Mouse (Mus musculus) intestine, embryonic 15.5 days (tissue): ENCODE data around the gene Lmntd1. TPM values are rescaled to one million over a fixed set of nuclear protein-coding genes. Genes with fewer than 3 reads are reported as not detected.

ENCODE experiments used
- ATAC-seq: fragments of 200-750 bp; cut with Nextera tagmentation; 2 replicates; pipeline ENCODE4 v1.8.0; 2017; ENCODE audit warnings: moderate TSS enrichment, moderate library complexity
- H3K27ac ChIP-seq: fragments of 300-500 bp; sonication (generic); 2 replicates; pipeline ENCODE4 v1.5.1; 2015; ENCODE audit warnings: mild to moderate bottlenecking, inconsistent platforms
- H3K27me3 ChIP-seq: fragments of 300-500 bp; sonication (generic); replicated peaks from 2 replicates; pipeline ENCODE4 v1.6.1; 2015; ENCODE audit warnings: inconsistent platforms
- H3K36me3 ChIP-seq: fragments of 300-500 bp; sonication (generic); 2 replicates; pipeline ENCODE4 v1.6.1; 2015; ENCODE audit warnings: inconsistent platforms
- H3K4me1 ChIP-seq: fragments of 300-500 bp; sonication (generic); replicated peaks from 2 replicates; pipeline ENCODE4 v1.6.1; 2015; ENCODE audit warnings: inconsistent platforms
- H3K4me2 ChIP-seq: fragments of 300-500 bp; sonication (generic); replicated peaks from 2 replicates; pipeline ENCODE4 v1.6.1; 2015; ENCODE audit warnings: mild to moderate bottlenecking, inconsistent platforms
- H3K4me3 ChIP-seq: fragments of 300-500 bp; sonication (generic); replicated peaks from 2 replicates; pipeline ENCODE4 v1.5.1; 2015; ENCODE audit warnings: inconsistent platforms
- H3K9ac ChIP-seq: fragments of 300-500 bp; sonication (generic); 2 replicates; pipeline ENCODE4 v1.6.1; 2015; ENCODE audit warnings: inconsistent platforms
- H3K9me3 ChIP-seq: fragments of 300-500 bp; sonication (generic); 2 replicates; pipeline ENCODE4 v1.6.1; 2016; ENCODE audit warnings: inconsistent platforms
- WGBS: fragments of 180-500 bp; shearing (Covaris S2); methylation state at CpG from one replicate; pipeline ENCODE4 v1.1.7; 2015; 5-methylcytosine and 5-hydroxymethylcytosine counted together
- polyA plus RNA-seq: library from polyadenylated mRNA; unstranded; fragments of >200 nt; fragmentation: Nextera tagmentation; extraction: Ambion mirVana; gene quantifications from 2 replicates; pipeline ENCODE4 v1.2.1, GENCODE M21; 2015

The Lmntd1 gene
- polyA plus RNA-seq, 1 experiment from 2014 or later, result 0.80 TPM

- no peak overlapping the region for H3K27ac ChIP-seq
- no peak overlapping the region for H3K4me2 ChIP-seq
- no peak overlapping the region for H3K4me3 ChIP-seq
- H3K4me1 ChIP-seq, result peaks cover 5% of the 10 kb centered on the region; the same call in 1 of the 2 replicates
- no peak for ATAC-seq
- H3K36me3 ChIP-seq, result no peaks in the 10 kb centered on the region
- WGBS, result 70% methylated on average over 8 of the region's 8 CpGs
- no peaks in the 10 kb centered on the region for H3K27me3 ChIP-seq
- H3K9ac ChIP-seq, result no peak overlapping the region
- H3K9me3 ChIP-seq, result no peaks in the 10 kb centered on the region
These were observed 180.2 kb downstream of the Lmntd1 start for GRCm38 (mm10) chr6:145433897-145434296.

- Histone ChIP-seq H3K4me3 (no peak overlapping the region), H3K27me3 (no peaks in the 10 kb centered on the region), H3K27ac (no peak overlapping the region), H3K36me3 (no peaks in the 10 kb centered on the region), H3K4me2 (no peak overlapping the region), H3K4me1 (peaks cover 5% of the 10 kb centered on the region; the same call in 1 of the 2 replicates), H3K9ac (no peak overlapping the region), H3K9me3 (no peaks in the 10 kb centered on the region)
- ATAC-seq, result no peak
- WGBS, result 74% methylated on average over 11 of the region's 11 CpGs
These were observed 181.1 kb downstream of the Lmntd1 start for GRCm38 (mm10) chr6:145432711-145433708.

GRCm38 (mm10) chr6:145431747-145432146, 182.4 kb downstream of the Lmntd1 start:
- Histone ChIP-seq H3K9ac (no peak overlapping the region), H3K36me3 (no peaks in the 10 kb centered on the region), H3K4me2 (peak overlapping the region; percentile 14; the same call in 1 of the 2 replicates), H3K4me1 (peaks cover 5% of the 10 kb centered on the region; the same call in 1 of the 2 replicates), H3K4me3 (no peak overlapping the region), H3K27ac (peak overlapping the region; percentile 34; the same call in 1 of the 2 replicates), H3K9me3 (no peaks in the 10 kb centered on the region), H3K27me3 (no peaks in the 10 kb centered on the region)
- WGBS, result 41% methylated on average over 14 of the region's 14 CpGs
- ATAC-seq, result no peak

- no peak overlapping the region for H3K9ac ChIP-seq
- no peaks in the 10 kb centered on the region; the same call in 1 of the 2 replicates for H3K4me1 ChIP-seq
- H3K4me3 ChIP-seq, result no peak overlapping the region
- no peaks in the 10 kb centered on the region for H3K36me3 ChIP-seq
- no peaks in the 10 kb centered on the region for H3K9me3 ChIP-seq
- no peak for ATAC-seq
- H3K27ac ChIP-seq, result no peak overlapping the region
- no peaks in the 10 kb centered on the region for H3K27me3 ChIP-seq
- H3K4me2 ChIP-seq, result no peak overlapping the region
- WGBS, result 59% methylated on average over 15 of the region's 15 CpGs
These were observed 186.7 kb downstream of the Lmntd1 start for GRCm38 (mm10) chr6:145427411-145427810.

- H3K9me3 ChIP-seq, result no peaks in the 10 kb centered on the region
- no peak overlapping the region for H3K27ac ChIP-seq
- WGBS, result 74% methylated on average over 10 of the region's 10 CpGs
These were observed 187.6 kb downstream of the Lmntd1 start for GRCm38 (mm10) chr6:145426501-145426900.

GRCm38 (mm10) chr6:145424156-145424555, 190.0 kb downstream of the Lmntd1 start:
- Histone ChIP-seq H3K9me3 (no peaks in the 10 kb centered on the region), H3K27ac (no peak overlapping the region), H3K9ac (no peak overlapping the region), H3K36me3 (no peaks in the 10 kb centered on the region), H3K4me2 (no peak overlapping the region), H3K27me3 (no peaks in the 10 kb centered on the region), H3K4me3 (no peak overlapping the region), H3K4me1 (no peaks in the 10 kb centered on the region)
- 77% methylated on average over 1 of the region's 1 CpGs for WGBS
- no peak for ATAC-seq

More at GRCm38 (mm10) chr6:145426501-145426900, 187.6 kb downstream of the Lmntd1 start:
- Histone ChIP-seq H3K27me3 (no peaks in the 10 kb centered on the region), H3K4me3 (no peak overlapping the region), H3K4me2 (no peak overlapping the region), H3K36me3 (no peaks in the 10 kb centered on the region), H3K4me1 (no peaks in the 10 kb centered on the region), H3K9ac (no peak overlapping the region)
- ATAC-seq, result no peak

GRCm38 (mm10) chr6:145423484-145423883, 190.6 kb downstream of the Lmntd1 start:
- Histone ChIP-seq H3K27me3 (no peaks in the 10 kb centered on the region), H3K9ac (no peak overlapping the region), H3K36me3 (no peaks in the 10 kb centered on the region), H3K9me3 (no peaks in the 10 kb centered on the region), H3K4me2 (no peak overlapping the region), H3K27ac (no peak overlapping the region), H3K4me3 (no peak overlapping the region), H3K4me1 (no peaks in the 10 kb centered on the region)
- no peak for ATAC-seq
- WGBS, result 67% methylated on average over 12 of the region's 12 CpGs

- 90% methylated on average over 9 of the region's 9 CpGs for WGBS
- no peaks in the 10 kb centered on the region for H3K9me3 ChIP-seq
- no peak for ATAC-seq
- no peaks in the 10 kb centered on the region for H3K36me3 ChIP-seq
- H3K27ac ChIP-seq, result no peak overlapping the region
- H3K4me1 ChIP-seq, result no peaks in the 10 kb centered on the region
- no peaks in the 10 kb centered on the region for H3K27me3 ChIP-seq
- no peak overlapping the region for H3K4me3 ChIP-seq
- no peak overlapping the region for H3K9ac ChIP-seq
- no peak overlapping the region for H3K4me2 ChIP-seq
These were observed 192.5 kb downstream of the Lmntd1 start for GRCm38 (mm10) chr6:145421666-145422065.

- Histone ChIP-seq H3K4me1 (no peaks in the 10 kb centered on the region), H3K4me2 (no peak overlapping the region), H3K27me3 (no peaks in the 10 kb centered on the region), H3K9me3 (no peaks in the 10 kb centered on the region), H3K4me3 (no peak overlapping the region), H3K36me3 (no peaks in the 10 kb centered on the region), H3K9ac (no peak overlapping the region), H3K27ac (no peak overlapping the region)
- WGBS, result 69% methylated on average over 4 of the region's 4 CpGs
- ATAC-seq, result no peak
These were observed 193.7 kb downstream of the Lmntd1 start for GRCm38 (mm10) chr6:145420407-145420806.

- no peak overlapping the region for H3K4me2 ChIP-seq
- H3K36me3 ChIP-seq, result no peaks in the 10 kb centered on the region
- no peak for ATAC-seq
- H3K4me3 ChIP-seq, result no peak overlapping the region
- 91% methylated on average over 5 of the region's 5 CpGs for WGBS
- H3K4me1 ChIP-seq, result no peaks in the 10 kb centered on the region
- no peaks in the 10 kb centered on the region for H3K9me3 ChIP-seq
- H3K9ac ChIP-seq, result no peak overlapping the region
- no peaks in the 10 kb centered on the region for H3K27me3 ChIP-seq
- H3K27ac ChIP-seq, result no peak overlapping the region
These were observed 195.3 kb downstream of the Lmntd1 start for GRCm38 (mm10) chr6:145418856-145419255.

GRCm38 (mm10) chr6:145417720-145418440, 196.2 kb downstream of the Lmntd1 start:
- Histone ChIP-seq H3K4me1 (no peaks in the 10 kb centered on the region), H3K4me2 (no peak overlapping the region), H3K27me3 (no peaks in the 10 kb centered on the region), H3K9me3 (no peaks in the 10 kb centered on the region), H3K4me3 (no peak overlapping the region), H3K27ac (no peak overlapping the region), H3K9ac (no peak overlapping the region), H3K36me3 (no peaks in the 10 kb centered on the region)
- ATAC-seq, result no peak
- 70% methylated on average over 8 of the region's 8 CpGs for WGBS

- Histone ChIP-seq H3K4me2 (no peak overlapping the region), H3K36me3 (no peaks in the 10 kb centered on the region), H3K9ac (no peak overlapping the region), H3K27ac (no peak overlapping the region), H3K27me3 (no peaks in the 10 kb centered on the region), H3K4me1 (no peaks in the 10 kb centered on the region), H3K4me3 (no peak overlapping the region), H3K9me3 (no peaks in the 10 kb centered on the region)
- ATAC-seq, result no peak
- WGBS, result 64% methylated on average over 16 of the region's 16 CpGs
These were observed 197.0 kb downstream of the Lmntd1 start for GRCm38 (mm10) chr6:145417014-145417719.
